ENCODE assay signal across 9 mouse cellular contexts in the genomic region with DNA sequence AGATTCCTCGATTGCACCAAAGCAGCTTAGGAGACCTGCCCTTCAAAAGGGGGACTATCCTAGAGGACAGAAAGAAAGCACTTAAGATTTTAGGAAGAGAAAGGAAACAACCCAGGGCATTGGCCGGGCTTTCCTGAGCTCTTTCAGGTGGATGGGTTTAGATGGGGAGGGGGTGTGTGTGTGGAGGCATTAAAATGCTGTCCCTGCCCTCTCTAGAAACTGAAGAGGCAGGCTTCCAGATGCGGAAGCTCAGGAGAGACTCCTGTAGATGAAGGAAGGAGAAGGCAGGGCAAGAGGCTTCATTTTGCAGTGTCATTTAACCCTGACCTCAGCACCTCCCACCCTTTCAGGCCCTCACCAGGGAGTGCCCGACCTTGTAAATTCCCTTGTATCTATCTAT.
A peak's percentile ranks its signal among the peaks of the same experiment; 100 is the strongest.
DNase-seq lines count a peak whose midpoint lies in the region; ATAC-seq and TF ChIP-seq lines count a peak whose summit lies in the region.
"Had no signal": no experiment of that assay in that cellular context is flagged by ENCODE, and none has a peak within 500 bp of the region (broad histone marks: within the 10 kb centered on the region; RNA-seq: fewer than 3 reads in every experiment).

No protein-coding gene starts in this region.

- H3K9me3 ChIP-seq in kidney, postnatal 0 days (replicated peaks; ENCODE audit: low read length): no peaks in the 10 kb centered on the region
- H3K9me3 ChIP-seq in embryonic facial prominence, embryonic 10.5 days: no peaks in the 10 kb centered on the region
- H3K9me3 ChIP-seq in hindbrain, embryonic 14.5 days (ENCODE audit: control insufficient read depth, low read length): no peaks in the 10 kb centered on the region
- H3K9me3 ChIP-seq in midbrain, postnatal 0 days (ENCODE audit: low read length): no peaks in the 10 kb centered on the region

- peak overlapping the region; percentile 37 for H3K4me3 ChIP-seq in kidney, postnatal 0 days (replicated peaks; ENCODE audit: low read depth, low read length)
- peak overlapping the region; percentile 67 for H3K4me3 ChIP-seq in embryonic facial prominence, embryonic 10.5 days
- H3K4me3 ChIP-seq in hindbrain, embryonic 14.5 days (replicated peaks; ENCODE audit: low read length): peak overlapping the region; percentile 55
- H3K4me3 ChIP-seq in midbrain, postnatal 0 days (ENCODE audit: low read depth, low read length): peak overlapping the region; percentile 69

- TF ChIP-seq CTCF in kidney, postnatal 0 days (IDR thresholded peaks at IDR 0.05; ENCODE audit: low read depth): no peak
- TF ChIP-seq CTCF in midbrain, postnatal 0 days (IDR thresholded peaks at IDR 0.05): no peak; the same call in 1 of the 2 replicates

- H3K27ac ChIP-seq in kidney, postnatal 0 days: no peak overlapping the region
- H3K27ac ChIP-seq in embryonic facial prominence, embryonic 10.5 days (replicated peaks): no peak overlapping the region; the same call in 1 of the 2 replicates
- peak overlapping the region; percentile 91 for H3K27ac ChIP-seq in hindbrain, embryonic 14.5 days
- peak overlapping the region; percentile 86 for H3K27ac ChIP-seq in midbrain, postnatal 0 days (ENCODE audit: low read depth, low read length)

- peaks cover 5% of the 10 kb centered on the region; the same call in 1 of the 2 replicates for H3K4me1 ChIP-seq in kidney, postnatal 0 days (replicated peaks; ENCODE audit: insufficient read depth, low read length)
- peaks cover 14% of the 10 kb centered on the region for H3K4me1 ChIP-seq in embryonic facial prominence, embryonic 10.5 days
- H3K4me1 ChIP-seq in hindbrain, embryonic 14.5 days (replicated peaks; ENCODE audit: control insufficient read depth, insufficient read depth, low read length): peaks cover 18% of the 10 kb centered on the region
- H3K4me1 ChIP-seq in midbrain, postnatal 0 days (ENCODE audit: insufficient read depth, low read length): no peaks in the 10 kb centered on the region

- H3K9ac ChIP-seq in kidney, postnatal 0 days (ENCODE audit: low read depth, low read length): no peak overlapping the region
- H3K9ac ChIP-seq in hindbrain, embryonic 14.5 days: peak overlapping the region; percentile 70
- peak overlapping the region; percentile 84 for H3K9ac ChIP-seq in midbrain, postnatal 0 days (replicated peaks; ENCODE audit: low read length, poor library complexity, severe bottlenecking)

- no peak for ATAC-seq in kidney, postnatal 0 days (replicated peaks; ENCODE audit: low FRiP score, low read depth)
- ATAC-seq in hindbrain, embryonic 14.5 days (ENCODE audit: low FRiP score): peak; percentile 25
- ATAC-seq in midbrain, postnatal 0 days (ENCODE audit: low FRiP score): peak; percentile 47; the same call in 1 of the 2 replicates

- H3K27me3 ChIP-seq in kidney, postnatal 0 days (ENCODE audit: insufficient read depth, low read length): no peaks in the 10 kb centered on the region
- peaks cover 31% of the 10 kb centered on the region for H3K27me3 ChIP-seq in embryonic facial prominence, embryonic 10.5 days (replicated peaks; ENCODE audit: low read depth, poor library complexity, severe bottlenecking)
- H3K27me3 ChIP-seq in hindbrain, embryonic 14.5 days (ENCODE audit: control insufficient read depth, insufficient read depth, low read length): no peaks in the 10 kb centered on the region
- H3K27me3 ChIP-seq in midbrain, postnatal 0 days (ENCODE audit: insufficient read depth, low read length): no peaks in the 10 kb centered on the region

- 6% methylated on average over 4 of the region's 4 CpGs for WGBS in kidney, postnatal 0 days
- 4% methylated on average over 4 of the region's 4 CpGs for WGBS in embryonic facial prominence, embryonic 10.5 days
- 4% methylated on average over 4 of the region's 4 CpGs for WGBS in hindbrain, embryonic 14.5 days
- 2% methylated on average over 4 of the region's 4 CpGs for WGBS in midbrain, postnatal 0 days

- no peak for DNase-seq in kidney, postnatal 0 days (ENCODE audit: low spot score)
- no peak for DNase-seq in kidney, adult 18-20 months
- peak; percentile 10 for DNase-seq in embryonic facial prominence, embryonic 10.5 days (ENCODE audit: low spot score)
- DNase-seq in hindbrain, embryonic 14.5 days (ENCODE audit: low spot score): peak; percentile 40
- peak; percentile 32 for DNase-seq in midbrain, postnatal 0 days (ENCODE audit: low spot score)
- no peak for DNase-seq in adrenal gland, adult (ENCODE audit: inconsistent age in 2 of 2, low spot score in 1 of 2)
- no peak for DNase-seq in spleen, postnatal 4 days (ENCODE audit: low spot score in 2 of 2)
- no peak for DNase-seq in adipocyte (ENCODE audit: low spot score)
- DNase-seq: lung, postnatal 10 days had no signal

- H3K4me2 ChIP-seq in kidney, postnatal 0 days (ENCODE audit: low read length): peak overlapping the region; percentile 65
- peak overlapping the region; percentile 68 for H3K4me2 ChIP-seq in hindbrain, embryonic 14.5 days (replicated peaks)
- H3K4me2 ChIP-seq in midbrain, postnatal 0 days (ENCODE audit: low read depth, low read length, poor library complexity, severe bottlenecking): peak overlapping the region; percentile 72

- no peaks in the 10 kb centered on the region for H3K36me3 ChIP-seq in kidney, postnatal 0 days (ENCODE audit: insufficient read depth, low read length)
- no peaks in the 10 kb centered on the region for H3K36me3 ChIP-seq in embryonic facial prominence, embryonic 10.5 days (replicated peaks)
- H3K36me3 ChIP-seq in hindbrain, embryonic 14.5 days (replicated peaks; ENCODE audit: control insufficient read depth, insufficient read depth): no peaks in the 10 kb centered on the region
- no peaks in the 10 kb centered on the region for H3K36me3 ChIP-seq in midbrain, postnatal 0 days (ENCODE audit: insufficient read depth, low read length)

Comparison
In these comparisons a context has a peak if more than half of its experiments do, and no peak if none do; other contexts are left out.
1. DNase-seq: peak in embryonic facial prominence, embryonic 10.5 days (single experiment), hindbrain, embryonic 14.5 days (single experiment) and midbrain, postnatal 0 days (single experiment); none in kidney, postnatal 0 days (single experiment), kidney, adult 18-20 months (single experiment), adrenal gland, adult (0 of 2), spleen, postnatal 4 days (0 of 2) and adipocyte (single experiment).
2. H3K27ac ChIP-seq: peak in hindbrain, embryonic 14.5 days (single experiment) and midbrain, postnatal 0 days (single experiment); none in kidney, postnatal 0 days (single experiment) and embryonic facial prominence, embryonic 10.5 days (single experiment).
3. Peak in every context shown above with its lines, with median percentiles within 50 percentile points of each other: H3K4me2 ChIP-seq and H3K4me3 ChIP-seq.